Mouse (Mus musculus): ENCODE measurements around the gene Usp35.

Gene Usp35

GRCm38 (mm10) chr7:97315656-97316055 lies 16.2 kb downstream of the Usp35 start:
- no peak for DNase-seq (ENCODE audit: extremely low spot score, low spot score)

GRCm38 (mm10) chr7:97314646-97315045 lies 17.2 kb downstream of the Usp35 start:
- no peak for DNase-seq (ENCODE audit: extremely low spot score, low spot score)

GRCm38 (mm10) chr7:97313364-97313995 lies 18.3 kb downstream of the Usp35 start:
- DNase-seq (ENCODE audit: extremely low spot score, low spot score) = no peak

GRCm38 (mm10) chr7:97312856-97313255 lies 19.0 kb downstream of the Usp35 start:
- no peak for DNase-seq (ENCODE audit: extremely low spot score, low spot score)

GRCm38 (mm10) chr7:97312196-97312595 lies 19.6 kb downstream of the Usp35 start:
- DNase-seq (ENCODE audit: extremely low spot score, low spot score) = no peak

- DNase-seq (ENCODE audit: extremely low spot score, low spot score) = no peak
Observed at GRCm38 (mm10) chr7:97311620-97312019, 20.2 kb downstream of the Usp35 start.

GRCm38 (mm10) chr7:97310341-97310635 lies 21.5 kb downstream of the Usp35 start:
- no peak for DNase-seq (ENCODE audit: extremely low spot score, low spot score)

- no peak for DNase-seq (ENCODE audit: extremely low spot score, low spot score)
Observed at GRCm38 (mm10) chr7:97309461-97310340, 22.1 kb downstream of the Usp35 start.

GRCm38 (mm10) chr7:97307546-97307945 lies 24.3 kb downstream of the Usp35 start:
- DNase-seq (ENCODE audit: extremely low spot score, low spot score) = no peak

- DNase-seq (ENCODE audit: extremely low spot score, low spot score) = no peak
Observed at GRCm38 (mm10) chr7:97306813-97307212, 25.0 kb downstream of the Usp35 start.

GRCm38 (mm10) chr7:97305206-97305605 lies 26.6 kb downstream of the Usp35 start:
- no peak for DNase-seq (ENCODE audit: extremely low spot score, low spot score)

- no peak for DNase-seq (ENCODE audit: extremely low spot score, low spot score)
Observed at GRCm38 (mm10) chr7:97304471-97304870, 27.3 kb downstream of the Usp35 start.

GRCm38 (mm10) chr7:97303614-97304013 lies 28.2 kb downstream of the Usp35 start:
- no peak for DNase-seq (ENCODE audit: extremely low spot score, low spot score)

- DNase-seq (ENCODE audit: extremely low spot score, low spot score) = no peak
Observed at GRCm38 (mm10) chr7:97302876-97303275, 28.9 kb downstream of the Usp35 start.

GRCm38 (mm10) chr7:97302261-97302660 lies 29.6 kb downstream of the Usp35 start:
- DNase-seq (ENCODE audit: extremely low spot score, low spot score) = no peak

- DNase-seq (ENCODE audit: extremely low spot score, low spot score) = no peak
Observed at GRCm38 (mm10) chr7:97301321-97301720, 30.5 kb downstream of the Usp35 start.

GRCm38 (mm10) chr7:97300914-97301313 lies 30.9 kb downstream of the Usp35 start:
- DNase-seq (ENCODE audit: extremely low spot score, low spot score) = no peak

GRCm38 (mm10) chr7:97298943-97299342 lies 32.9 kb downstream of the Usp35 start:
- DNase-seq (ENCODE audit: extremely low spot score, low spot score) = no peak

- DNase-seq (ENCODE audit: extremely low spot score, low spot score) = no peak
Observed at GRCm38 (mm10) chr7:97298279-97298678, 33.5 kb downstream of the Usp35 start.

GRCm38 (mm10) chr7:97297466-97297865 lies 34.4 kb downstream of the Usp35 start:
- peak; percentile 57 for DNase-seq (ENCODE audit: extremely low spot score, low spot score)

- no peak for DNase-seq (ENCODE audit: extremely low spot score, low spot score)
Observed at GRCm38 (mm10) chr7:97296986-97297385, 34.8 kb downstream of the Usp35 start.

GRCm38 (mm10) chr7:97271068-97271467 lies 60.8 kb downstream of the Usp35 start:
- no peak for DNase-seq (ENCODE audit: extremely low spot score, low spot score)

- DNase-seq (ENCODE audit: extremely low spot score, low spot score) = no peak
Observed at GRCm38 (mm10) chr7:97270367-97270766, 61.5 kb downstream of the Usp35 start.
